Mouse (Mus musculus) stomach, postnatal 0 days (tissue): Measurements from ENCODE around the gene Stk10.

Experiments
- CTCF ChIP-seq: IDR thresholded peaks from 2 replicates; pipeline ENCODE4 v1.5.1; 2016; ENCODE audit warnings: antibody characterized with exemption, low read depth, mild to moderate bottlenecking, moderate library complexity
- EP300 ChIP-seq: optimal IDR thresholded peaks from 2 replicates; pipeline ENCODE3; 2016; ENCODE audit warnings: antibody characterized with exemption

DNA sequence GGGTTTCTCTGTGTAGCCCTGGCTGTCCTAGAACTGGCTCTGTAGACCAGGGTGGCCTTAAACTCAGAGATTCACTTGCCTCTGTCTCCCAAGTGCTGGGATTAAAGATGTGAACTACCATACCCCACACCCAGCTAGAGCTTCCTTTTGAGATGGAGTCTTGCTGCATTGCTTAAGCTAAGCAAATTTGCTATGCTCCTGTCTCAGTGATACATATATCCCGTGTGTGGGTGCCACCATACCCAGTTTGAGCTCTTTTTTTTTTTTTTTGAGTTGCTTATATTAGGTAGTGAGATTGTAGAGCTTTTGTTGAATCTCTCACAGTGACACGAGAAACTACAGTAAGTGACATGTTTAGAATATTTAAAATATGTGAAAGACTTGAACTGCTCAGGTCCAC is 37.8 kb upstream of the Stk10 start:
- TF ChIP-seq CTCF (no peak), EP300 (no peak)
